Mouse (Mus musculus) limb, embryonic 14.5 days (tissue): ENCODE results near the gene Crk. TPM values are rescaled to one million over a fixed set of nuclear protein-coding genes. Genes with fewer than 3 reads are reported as not detected.
A peak's percentile ranks its signal among the peaks of the same experiment; 100 is the strongest.

Source experiments
- ATAC-seq: fragments of 200-750 bp; cut with Nextera tagmentation; 2 replicates; pipeline ENCODE4 v1.8.0; 2017; ENCODE audit warnings: low read depth, moderate number of reproducible peaks, moderate TSS enrichment; ENCODE audit not compliant: low FRiP score
- DNase-seq: peaks from one replicate; pipeline ENCODE4 v3.0.0-alpha.2; 2015; ENCODE audit warnings: low spot score
- H3K27ac ChIP-seq: fragments of 300-500 bp; sonication (generic); replicated peaks from 2 replicates; pipeline ENCODE4 v1.5.1; 2014; ENCODE audit warnings: low read depth, mild to moderate bottlenecking, low read length, moderate library complexity, mixed read lengths
- H3K27me3 ChIP-seq: fragments of 300-500 bp; sonication (generic); 2 replicates; pipeline ENCODE4 v1.6.1; 2014; ENCODE audit warnings: low read length, mixed read lengths; ENCODE audit not compliant: control insufficient read depth, insufficient read depth
- H3K36me3 ChIP-seq: fragments of 300-500 bp; sonication (generic); 2 replicates; pipeline ENCODE4 v1.6.1; 2014; ENCODE audit warnings: mild to moderate bottlenecking, low read length, moderate library complexity, mixed read lengths; ENCODE audit not compliant: control insufficient read depth, insufficient read depth
- H3K4me1 ChIP-seq: fragments of 300-500 bp; sonication (generic); 2 replicates; pipeline ENCODE4 v1.6.1; 2014; ENCODE audit warnings: antibody characterized with exemption, low read length, mixed read lengths; ENCODE audit not compliant: control insufficient read depth, insufficient read depth
- H3K4me2 ChIP-seq: fragments of 300-500 bp; sonication (generic); replicated peaks from 2 replicates; pipeline ENCODE4 v1.6.1; 2014; ENCODE audit warnings: low read depth, mild to moderate bottlenecking, low read length, moderate library complexity; ENCODE audit not compliant: severe bottlenecking
- H3K4me3 ChIP-seq: fragments of 300-500 bp; sonication (generic); replicated peaks from 2 replicates; pipeline ENCODE4 v1.5.1; 2014; ENCODE audit warnings: low read length
- H3K9ac ChIP-seq: fragments of 300-500 bp; sonication (generic); 2 replicates; pipeline ENCODE4 v1.6.1; 2014; ENCODE audit warnings: mild to moderate bottlenecking, low read depth, low read length, moderate library complexity; ENCODE audit not compliant: severe bottlenecking
- H3K9me3 ChIP-seq: fragments of 300-500 bp; sonication (generic); 2 replicates; pipeline ENCODE4 v1.6.1; 2016; ENCODE audit warnings: low read length; ENCODE audit not compliant: control insufficient read depth
- POLR2A ChIP-seq: fragments of 200-500 bp; IDR thresholded peaks from 2 replicates; pipeline ENCODE4 v1.8.0; 2012; ENCODE audit warnings: inconsistent platforms, mild to moderate bottlenecking, moderate library complexity, borderline replicate concordance; ENCODE audit not compliant: insufficient read depth, insufficient read length; ENCODE audit errors: extremely low read depth
- WGBS: fragments of 180-500 bp; shearing (Covaris S2); extraction: QIAGEN DNeasy Blood & Tissue Kit; methylation state at CpG from one replicate; pipeline ENCODE4 v1.1.7; 2014; 5-methylcytosine and 5-hydroxymethylcytosine counted together
- polyA plus RNA-seq, 2 experiments: library from polyadenylated mRNA; depleted of rRNA in 1 of 2; stranded (reverse) in 1 of 2; unstranded in 1 of 2; fragments of >200 nt; fragmentation: Nextera tagmentation in 1 of 2; extraction: Ambion mirVana in 1 of 2; gene quantifications; 2 replicates each; pipeline versions ENCODE4 v1.2.1 to v1.2.3; 2012 to 2014

Crk gene
- polyA plus RNA-seq, 2 experiments: 78.2 to 103 TPM

DNA sequence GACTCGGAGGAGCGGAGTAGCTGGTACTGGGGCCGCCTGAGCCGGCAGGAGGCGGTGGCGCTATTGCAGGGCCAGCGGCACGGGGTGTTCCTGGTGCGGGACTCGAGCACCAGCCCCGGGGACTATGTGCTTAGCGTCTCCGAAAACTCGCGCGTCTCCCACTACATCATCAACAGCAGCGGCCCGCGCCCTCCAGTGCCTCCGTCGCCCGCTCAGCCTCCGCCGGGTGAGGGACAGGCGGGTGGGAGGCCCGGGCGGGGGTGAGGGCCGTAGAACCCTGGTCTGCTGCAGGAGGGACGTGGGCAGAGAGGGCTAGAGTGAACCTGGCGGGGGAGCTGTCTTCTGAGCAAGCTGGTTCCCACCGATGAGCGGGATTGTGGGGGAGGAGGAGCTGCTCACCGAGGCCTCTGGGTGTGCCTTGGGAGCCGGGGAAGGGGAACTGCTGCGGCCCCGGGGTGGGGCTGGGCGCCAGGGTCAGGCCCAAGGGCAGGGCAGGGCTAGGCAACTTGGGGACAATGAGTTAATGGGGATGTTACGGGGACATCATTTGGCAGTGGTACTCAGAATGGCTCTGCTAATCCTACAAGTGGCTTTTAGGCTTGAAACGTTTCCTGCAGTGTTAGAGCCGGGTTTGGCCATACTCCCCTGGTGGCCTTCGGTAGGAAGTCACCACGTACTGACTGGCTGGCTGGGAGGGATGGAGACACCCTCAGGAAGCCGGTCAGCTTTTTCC lies 546 bp downstream of the Crk start:
- Histone ChIP-seq H3K4me2 (peak overlapping the region; percentile 67), H3K4me1 (peaks cover 14% of the 10 kb centered on the region), H3K4me3 (peak overlapping the region; percentile 96), H3K9me3 (no peaks in the 10 kb centered on the region), H3K27me3 (no peaks in the 10 kb centered on the region), H3K27ac (peak overlapping the region; percentile 86), H3K9ac (peak overlapping the region; percentile 88), H3K36me3 (peaks cover 14% of the 10 kb centered on the region)
- WGBS: under 1% methylated on average over 24 of the region's 43 CpGs
- TF ChIP-seq POLR2A: no peak
- ATAC-seq: peak; percentile 75
- peak; percentile 53 for DNase-seq

DNA sequence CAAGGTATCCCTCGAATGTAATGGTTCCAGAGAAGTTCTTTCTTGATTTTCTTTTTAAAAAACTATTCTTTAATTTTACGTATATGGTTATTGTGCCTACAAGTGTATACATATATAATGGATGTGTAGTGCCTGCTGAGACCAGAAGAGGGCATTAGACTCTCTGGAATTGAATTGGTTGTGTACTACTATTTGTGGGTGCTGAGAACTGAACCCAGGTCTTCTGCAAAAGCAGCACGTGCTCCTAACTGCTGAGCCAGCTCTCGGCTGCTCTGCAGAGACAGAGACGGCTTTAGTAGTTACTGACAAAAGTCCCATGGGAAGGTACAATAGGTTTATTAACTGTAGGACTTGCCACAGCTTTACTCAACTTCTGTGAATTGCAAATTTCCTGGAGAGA lies 5.4 kb downstream of the Crk start:
- Histone ChIP-seq H3K4me2 (no peak overlapping the region), H3K4me3 (no peak overlapping the region), H3K4me1 (peaks cover 11% of the 10 kb centered on the region; the same call in 1 of the 2 replicates), H3K9me3 (no peaks in the 10 kb centered on the region), H3K27me3 (no peaks in the 10 kb centered on the region), H3K9ac (no peak overlapping the region), H3K36me3 (peaks cover 17% of the 10 kb centered on the region), H3K27ac (no peak overlapping the region)
- no peak for ATAC-seq
- DNase-seq: no peak
- no peak for TF ChIP-seq POLR2A
- WGBS: 81% methylated on average over 5 of the region's 5 CpGs

DNA sequence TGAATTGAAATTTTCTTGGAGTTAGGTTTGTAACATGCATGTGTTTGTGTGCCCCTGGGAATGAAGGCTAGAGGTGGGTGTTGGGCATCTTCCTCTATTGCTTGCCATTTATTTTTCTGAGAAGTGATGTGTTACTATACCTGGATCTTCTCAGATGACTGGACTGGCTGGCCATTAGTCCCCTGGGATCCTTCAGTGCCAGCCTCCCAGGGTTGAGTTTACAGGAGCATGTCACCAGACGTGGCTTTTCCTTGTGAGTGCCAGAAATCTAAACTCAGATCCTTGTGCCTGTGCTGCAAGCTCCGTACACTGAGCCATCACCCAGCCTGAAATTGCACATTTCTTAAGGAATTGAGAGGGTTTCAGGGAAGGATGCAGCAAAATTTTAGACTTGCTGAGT lies 5.9 kb downstream of the Crk start:
- Histone ChIP-seq H3K36me3 (peaks cover 17% of the 10 kb centered on the region), H3K4me2 (no peak overlapping the region), H3K9ac (no peak overlapping the region), H3K4me3 (no peak overlapping the region), H3K27ac (no peak overlapping the region), H3K4me1 (peaks cover 11% of the 10 kb centered on the region; the same call in 1 of the 2 replicates), H3K9me3 (no peaks in the 10 kb centered on the region), H3K27me3 (no peaks in the 10 kb centered on the region)
- DNase-seq (no peak), ATAC-seq (no peak)
- TF ChIP-seq POLR2A: no peak
- WGBS: 64% methylated on average over 2 of the region's 2 CpGs

DNA sequence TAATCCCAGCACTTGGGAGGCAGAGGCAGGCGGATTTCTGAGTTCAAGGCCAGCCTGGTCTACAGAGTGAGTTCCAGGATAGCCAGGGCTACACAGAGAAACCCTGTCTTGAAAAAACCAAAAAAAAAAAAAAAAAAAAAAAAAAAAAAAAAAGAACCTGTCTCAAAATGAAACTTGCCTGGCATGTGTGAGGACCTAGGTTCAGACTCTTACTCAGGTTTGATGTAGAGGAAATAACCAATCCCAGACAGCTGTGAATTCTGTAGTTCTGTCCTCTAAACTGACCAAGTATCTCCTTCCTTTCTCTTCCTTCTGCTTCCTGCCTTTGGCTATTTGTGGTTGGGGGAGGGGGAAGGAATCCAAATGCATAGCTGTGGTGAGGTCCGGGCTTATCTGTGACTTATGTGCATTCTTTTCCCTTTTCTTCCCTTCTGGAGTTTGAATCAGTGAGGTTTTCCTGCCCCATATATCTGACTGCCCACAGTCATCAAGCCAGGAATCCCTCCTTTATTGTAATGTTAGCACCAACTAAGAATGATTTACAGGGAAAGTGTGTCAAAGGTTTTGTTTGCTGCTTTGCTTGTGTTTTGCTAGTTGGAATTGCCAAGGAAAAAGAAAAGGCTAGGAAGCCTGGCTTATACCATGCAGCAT lies 8.4 kb downstream of the Crk start:
- 69% methylated on average over 2 of the region's 2 CpGs for WGBS
- Histone ChIP-seq H3K9me3 (no peaks in the 10 kb centered on the region), H3K36me3 (peaks cover 28% of the 10 kb centered on the region), H3K4me3 (no peak overlapping the region), H3K9ac (no peak overlapping the region), H3K27me3 (no peaks in the 10 kb centered on the region), H3K27ac (no peak overlapping the region), H3K4me1 (no peaks in the 10 kb centered on the region), H3K4me2 (no peak overlapping the region)
- ATAC-seq (no peak), DNase-seq (no peak)
- no peak for TF ChIP-seq POLR2A

DNA sequence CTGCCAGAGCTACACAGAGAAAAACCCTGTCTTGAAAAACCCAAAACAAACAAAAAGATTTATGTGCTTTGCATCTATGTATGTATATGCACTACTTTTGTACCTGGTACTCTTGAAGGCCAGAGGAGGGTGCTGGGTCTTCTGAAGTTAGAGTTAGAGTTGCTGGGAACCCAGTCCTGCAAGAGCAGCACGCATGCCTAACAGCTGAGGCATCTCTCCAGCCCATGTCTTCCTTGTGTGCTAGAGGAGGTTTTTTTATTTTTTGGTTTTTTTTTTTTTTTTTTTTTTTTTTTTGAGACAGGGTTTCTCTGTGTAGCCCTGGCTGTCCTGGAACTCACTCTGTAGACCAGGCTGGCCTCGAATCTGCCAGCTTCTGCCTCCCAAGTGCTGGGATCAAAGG lies 9.1 kb downstream of the Crk start:
- 86% methylated on average over 2 of the region's 2 CpGs for WGBS
- Histone ChIP-seq H3K36me3 (peaks cover 31% of the 10 kb centered on the region), H3K9ac (no peak overlapping the region), H3K4me3 (no peak overlapping the region), H3K27me3 (no peaks in the 10 kb centered on the region), H3K9me3 (no peaks in the 10 kb centered on the region), H3K4me1 (no peaks in the 10 kb centered on the region), H3K27ac (no peak overlapping the region), H3K4me2 (no peak overlapping the region)
- ATAC-seq (no peak), DNase-seq (no peak)
- TF ChIP-seq POLR2A: no peak
